Mouse (Mus musculus) gastrocnemius, adult 2 months (tissue): Measurements from ENCODE around the gene Apc2. TPM values are rescaled to one million over a fixed set of nuclear protein-coding genes. Genes with fewer than 3 reads are reported as not detected.
A peak's percentile ranks its signal among the peaks of the same experiment; 100 is the strongest.

ENCODE experiments used
- DNase-seq: peaks from one replicate; pipeline ENCODE4 v3.0.0; 2022
- H3K27ac ChIP-seq: fragments of 200-600 bp; 2 replicates; pipeline ENCODE4 v1.8.1; 2022; ENCODE audit warnings: mild to moderate bottlenecking
- H3K4me3 ChIP-seq: fragments of 200-600 bp; 2 replicates; pipeline ENCODE4 v1.8.1; 2022; ENCODE audit warnings: mild to moderate bottlenecking, moderate library complexity
- CTCF ChIP-seq: fragments of 200-600 bp; IDR thresholded peaks from 2 replicates; pipeline ENCODE4 v1.8.1; 2022; ENCODE audit warnings: antibody characterized with exemption, mild to moderate bottlenecking, moderate library complexity
- intact Hi-C: fragments of 180-260 bp; cut with DNase I; formaldehyde crosslinking; loops from one replicate; pipeline ENCODE4 v1.15.1; 2025
- total RNA-seq, 2 experiments: library from RNA; stranded (reverse); gene quantifications; 2 replicates each; pipeline ENCODE4 v1.2.3; 2021

Gene Apc2
- total RNA-seq, 2 experiments from 2014 or later = 0.20 to 0.77 TPM

- Histone ChIP-seq H3K4me3 (peak overlapping the region; percentile 20), H3K27ac (peak overlapping the region; percentile 53)
- no peak for TF ChIP-seq CTCF
- intact Hi-C loops = no loop called here
- peak; percentile 37 for DNase-seq
Measured at GRCm38 (mm10) chr10:80270734-80271181, 25.0 kb upstream of the Apc2 start.

- Histone ChIP-seq H3K27ac (peak overlapping the region; percentile 53), H3K4me3 (peak overlapping the region; percentile 20)
- intact Hi-C loops = no loop called here
- peak; percentile 7 for DNase-seq
- no peak for TF ChIP-seq CTCF
Measured at GRCm38 (mm10) chr10:80271186-80271843, 24.5 kb upstream of the Apc2 start.

- intact Hi-C loops = no loop called here
- Histone ChIP-seq H3K27ac (peak overlapping the region; percentile 53; the same call in 1 of the 2 replicates), H3K4me3 (no peak overlapping the region)
- peak; percentile 27 for DNase-seq
- no peak for TF ChIP-seq CTCF
Measured at GRCm38 (mm10) chr10:80271870-80272585, 23.7 kb upstream of the Apc2 start.

GRCm38 (mm10) chr10:80273847-80274246 lies 21.9 kb upstream of the Apc2 start:
- intact Hi-C loops = no loop called here
- no peak for TF ChIP-seq CTCF
- no peak for DNase-seq
- Histone ChIP-seq H3K27ac (peak overlapping the region; percentile 54), H3K4me3 (no peak overlapping the region)

- DNase-seq = no peak
- intact Hi-C loops = no loop called here
- H3K27ac ChIP-seq = no peak overlapping the region
Measured at GRCm38 (mm10) chr10:80276238-80276637, 19.5 kb upstream of the Apc2 start.

GRCm38 (mm10) chr10:80278390-80278789 lies 17.4 kb upstream of the Apc2 start:
- H3K27ac ChIP-seq = no peak overlapping the region
- H3K4me3 ChIP-seq = no peak overlapping the region
- no peak for DNase-seq
- intact Hi-C loops = no loop called here
- TF ChIP-seq CTCF = no peak

More at GRCm38 (mm10) chr10:80276238-80276637, 19.5 kb upstream of the Apc2 start:
- H3K4me3 ChIP-seq = no peak overlapping the region
- no peak for TF ChIP-seq CTCF

GRCm38 (mm10) chr10:80279273-80279672 lies 16.5 kb upstream of the Apc2 start:
- no peak for TF ChIP-seq CTCF
- no peak overlapping the region for H3K27ac ChIP-seq
- intact Hi-C loops = no loop called here
- no peak for DNase-seq
- no peak overlapping the region for H3K4me3 ChIP-seq

- H3K27ac ChIP-seq = peak overlapping the region; percentile 86
- 0 out of 2 replicates have a peak overlapping the region, but pooled peaks have one; percentile 9 for H3K4me3 ChIP-seq
- TF ChIP-seq CTCF = no peak
- DNase-seq = peak; percentile 64
- intact Hi-C loops = no loop called here
Measured at GRCm38 (mm10) chr10:80281304-80281703, 14.5 kb upstream of the Apc2 start.

- intact Hi-C loops = no loop called here
- peak overlapping the region; percentile 86 for H3K27ac ChIP-seq
- no peak overlapping the region for H3K4me3 ChIP-seq
- peak; percentile 78 for DNase-seq
- TF ChIP-seq CTCF = no peak
Measured at GRCm38 (mm10) chr10:80281921-80282371, 13.8 kb upstream of the Apc2 start.

GRCm38 (mm10) chr10:80282481-80283441 lies 13.0 kb upstream of the Apc2 start:
- TF ChIP-seq CTCF = no peak
- intact Hi-C loops = no loop called here
- no peak overlapping the region for H3K4me3 ChIP-seq
- peak; percentile 53 for DNase-seq
- peak overlapping the region; percentile 86 for H3K27ac ChIP-seq

- Histone ChIP-seq H3K27ac (no peak overlapping the region), H3K4me3 (no peak overlapping the region)
- intact Hi-C loops = no loop called here
- no peak for DNase-seq
- TF ChIP-seq CTCF = no peak
Measured at GRCm38 (mm10) chr10:80285222-80286070, 10.3 kb upstream of the Apc2 start.
